ENCODE assay signal across 8 mouse cellular contexts in the genomic region with DNA sequence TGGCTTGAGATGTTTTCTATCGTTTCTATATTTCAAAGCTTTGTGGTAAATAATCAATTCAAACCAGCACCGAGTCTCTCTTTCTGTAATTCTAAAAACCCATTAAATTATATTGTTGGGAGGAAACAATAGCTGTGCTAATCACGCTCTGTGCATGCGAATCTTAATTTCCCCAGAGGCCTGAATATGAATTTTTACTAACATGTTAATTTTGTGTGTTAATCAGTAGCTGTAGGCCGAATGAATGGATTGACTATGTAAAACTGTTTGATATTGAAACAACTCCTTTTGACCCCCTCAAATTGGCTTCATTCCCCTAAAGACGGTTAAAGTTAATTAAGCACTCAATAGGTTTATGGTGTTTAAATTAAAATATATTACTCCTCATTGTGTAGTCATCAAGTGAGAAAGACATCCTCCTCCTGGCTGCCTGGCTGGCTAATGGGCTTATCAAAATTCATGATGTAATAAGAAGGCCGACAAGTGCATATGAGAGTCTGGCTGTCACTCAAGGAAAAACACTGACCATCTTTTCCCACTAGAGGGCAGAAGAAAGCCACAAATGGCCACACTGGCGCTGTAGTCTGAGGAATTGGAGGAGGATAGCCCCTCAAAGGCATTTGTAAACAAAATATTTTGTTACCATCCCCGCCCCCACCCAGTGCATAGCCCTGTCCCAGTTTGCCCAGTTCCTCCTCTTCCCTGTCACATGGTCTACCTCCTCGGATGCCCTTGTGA.
DNase-seq lines count a peak whose midpoint lies in the region; ATAC-seq and TF ChIP-seq lines count a peak whose summit lies in the region.

No protein-coding gene starts in this region.

- H3K27ac ChIP-seq in cerebellum, adult 2 months (ENCODE audit: insufficient read depth, low read length): no peak overlapping the region
- H3K27ac ChIP-seq in embryonic facial prominence, embryonic 10.5 days (replicated peaks): no peak overlapping the region
- no peak overlapping the region for H3K27ac ChIP-seq in hindbrain, embryonic 11.5 days (ENCODE audit: low read depth, low read length)
- H3K27ac ChIP-seq in lung, embryonic 15.5 days: no peak overlapping the region

- no peak overlapping the region for H3K4me3 ChIP-seq in cerebellum, adult 2 months (replicated peaks; ENCODE audit: insufficient read depth, low read depth, low read length)
- no peak overlapping the region for H3K4me3 ChIP-seq in embryonic facial prominence, embryonic 10.5 days
- H3K4me3 ChIP-seq in hindbrain, embryonic 11.5 days (ENCODE audit: low read depth, low read length): no peak overlapping the region
- H3K4me3 ChIP-seq in lung, embryonic 15.5 days: no peak overlapping the region

- H3K9ac ChIP-seq in hindbrain, embryonic 11.5 days (ENCODE audit: low read depth, low read length): no peak overlapping the region
- H3K9ac ChIP-seq in lung, embryonic 15.5 days: no peak overlapping the region

- no peak overlapping the region for H3K4me2 ChIP-seq in hindbrain, embryonic 11.5 days (replicated peaks; ENCODE audit: low read depth, low read length)
- no peak overlapping the region for H3K4me2 ChIP-seq in lung, embryonic 15.5 days

- H3K27me3 ChIP-seq in cerebellum, adult 2 months (ENCODE audit: control insufficient read depth, insufficient read depth, low read length): no peaks in the 10 kb centered on the region
- H3K27me3 ChIP-seq in embryonic facial prominence, embryonic 10.5 days (replicated peaks; ENCODE audit: low read depth, poor library complexity, severe bottlenecking): peaks cover 30% of the 10 kb centered on the region
- H3K27me3 ChIP-seq in hindbrain, embryonic 11.5 days (ENCODE audit: control insufficient read depth, insufficient read depth, low read length): peaks cover 2% of the 10 kb centered on the region; the same call in 1 of the 2 replicates
- H3K27me3 ChIP-seq in lung, embryonic 15.5 days: no peaks in the 10 kb centered on the region

- 52% methylated on average over 10 of the region's 10 CpGs for WGBS in cerebellum, adult 2 months
- 47% methylated on average over 10 of the region's 10 CpGs for WGBS in embryonic facial prominence, embryonic 10.5 days
- 39% methylated on average over 10 of the region's 10 CpGs for WGBS in hindbrain, embryonic 11.5 days
- 40% methylated on average over 10 of the region's 10 CpGs for WGBS in lung, embryonic 15.5 days

- H3K4me1 ChIP-seq in cerebellum, adult 2 months (ENCODE audit: control insufficient read depth, insufficient read depth, low read length): peaks cover 8% of the 10 kb centered on the region
- H3K4me1 ChIP-seq in embryonic facial prominence, embryonic 10.5 days: peaks cover 21% of the 10 kb centered on the region
- no peaks in the 10 kb centered on the region for H3K4me1 ChIP-seq in hindbrain, embryonic 11.5 days (replicated peaks; ENCODE audit: control insufficient read depth, insufficient read depth, low read length)
- H3K4me1 ChIP-seq in lung, embryonic 15.5 days: no peaks in the 10 kb centered on the region

- TF ChIP-seq POLR2A in cerebellum, adult 2 months (IDR thresholded peaks at IDR 0.05; ENCODE audit: borderline replicate concordance, insufficient read depth, low read length): no peak

- peak; percentile 75 for TF ChIP-seq CTCF in cerebellum, adult 2 months (IDR thresholded peaks at IDR 0.05; ENCODE audit: borderline replicate concordance, insufficient read depth, low read depth, low read length)

- ATAC-seq in cerebellum, adult (ENCODE audit: insufficient number of reproducible peaks, low FRiP score, low TSS enrichment): no peak
- ATAC-seq in activated CD4-positive, CD25-positive, alpha-beta regulatory T cell, adult 4 months: peak; percentile 61
- ATAC-seq in hindbrain, embryonic 11.5 days (ENCODE audit: low FRiP score): peak; percentile 63
- ATAC-seq in lung, embryonic 15.5 days (ENCODE audit: borderline replicate concordance, extremely low read depth, low FRiP score, low TSS enrichment): 0 out of 2 replicates have a peak, but pooled peaks have one; percentile 11

- H3K9me3 ChIP-seq in embryonic facial prominence, embryonic 10.5 days: no peaks in the 10 kb centered on the region
- H3K9me3 ChIP-seq in hindbrain, embryonic 11.5 days (ENCODE audit: control insufficient read depth, low read length): no peaks in the 10 kb centered on the region
- no peaks in the 10 kb centered on the region for H3K9me3 ChIP-seq in lung, embryonic 15.5 days

- H3K36me3 ChIP-seq in embryonic facial prominence, embryonic 10.5 days (replicated peaks): no peaks in the 10 kb centered on the region
- no peaks in the 10 kb centered on the region for H3K36me3 ChIP-seq in hindbrain, embryonic 11.5 days (ENCODE audit: control insufficient read depth, insufficient read depth, low read length)
- no peaks in the 10 kb centered on the region for H3K36me3 ChIP-seq in lung, embryonic 15.5 days

- DNase-seq in cerebellum, adult 2 months: peak; percentile 43 to 50
- peak; percentile 64 for DNase-seq in embryonic facial prominence, embryonic 10.5 days (ENCODE audit: low spot score)
- peak; percentile 86 for DNase-seq in hindbrain, embryonic 11.5 days (ENCODE audit: low spot score)
- peak; percentile 26 to 52 for DNase-seq in layer of hippocampus, adult 8-10 months (ENCODE audit: low spot score in 2 of 2)
- DNase-seq in retina, postnatal 1 day: peak; percentile 94

Comparison
In these comparisons a context has a peak if more than half of its experiments do, and no peak if none do; other contexts are left out.
1. DNase-seq: peak in every context shown above with its lines; median percentile 94 in retina, postnatal 1 day; 86 in hindbrain, embryonic 11.5 days; 64 in embryonic facial prominence, embryonic 10.5 days; 46 in cerebellum, adult 2 months; 39 in layer of hippocampus, adult 8-10 months.